Mouse (Mus musculus): ENCODE measurements around the gene Ap1s3. TPM values are rescaled to one million over a fixed set of nuclear protein-coding genes. Genes with fewer than 3 reads are reported as not detected.

Gene Ap1s3
- 1 to 10 TPM; 2.6 to 2.7 TPM for total RNA-seq (2021)

DNA sequence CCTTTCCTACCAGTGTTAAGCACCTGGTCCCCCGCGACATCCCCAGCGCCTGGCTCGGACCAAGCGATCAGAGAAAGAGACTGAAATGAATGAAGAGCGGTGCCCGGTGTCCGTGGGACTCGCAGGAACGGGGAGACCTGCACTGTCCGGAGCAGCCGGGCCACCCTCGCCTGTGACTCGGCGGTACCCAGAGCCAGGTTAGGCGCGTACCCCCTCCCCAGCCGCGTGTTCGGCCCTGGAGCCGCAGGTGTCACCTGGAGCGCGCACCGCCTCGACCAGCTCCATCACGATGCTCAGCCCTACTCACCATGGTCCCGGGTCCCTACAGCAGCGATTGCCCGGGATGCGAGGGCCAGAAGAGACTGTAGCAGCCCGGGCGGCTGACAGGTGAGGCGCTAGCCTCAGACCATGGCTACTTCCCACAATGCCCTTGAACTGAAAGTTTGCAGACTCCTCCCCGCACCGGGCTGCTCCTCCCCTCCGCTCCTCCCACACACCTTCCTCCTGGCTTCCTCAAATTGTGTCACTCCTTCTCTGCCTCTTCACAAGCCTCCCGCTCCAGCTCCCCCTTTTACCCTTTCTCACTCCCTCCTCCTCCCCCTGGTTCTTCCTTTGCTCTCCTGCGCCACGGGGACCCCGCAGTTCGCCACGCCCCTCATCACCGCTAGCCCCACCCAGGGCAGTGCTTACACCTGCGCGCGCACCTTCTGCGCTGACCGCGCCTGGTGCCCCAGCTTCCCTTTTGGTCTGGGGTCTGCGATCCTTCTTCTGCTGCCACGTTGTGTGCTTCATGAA, at the start of gene Ap1s3:
TSS of gene Ap1s3 (minus strand) at position 430 of the 795 bp plus-strand sequence.
- intact Hi-C loops (cut with DNase I): no loop called here
- peak in 1 of 2 experiments; percentile 48 for DNase-seq (ENCODE audit: extremely low spot score in 1 of 2, low spot score in 2 of 2)

- intact Hi-C loops (cut with DNase I): no loop called here
- no peak for DNase-seq (ENCODE audit: extremely low spot score in 1 of 2, low spot score in 2 of 2)
These were observed 42.6 kb upstream of the Ap1s3 start for GRCm38 (mm10) chr1:79714152-79714923.

- DNase-seq (ENCODE audit: extremely low spot score in 1 of 2, low spot score in 2 of 2): no peak
- intact Hi-C loops (cut with DNase I): no loop called here
These were observed 41.3 kb upstream of the Ap1s3 start for GRCm38 (mm10) chr1:79713081-79713480.

- intact Hi-C loops (cut with DNase I): no loop called here
- DNase-seq (ENCODE audit: extremely low spot score in 1 of 2, low spot score in 2 of 2): peak in 1 of 2 experiments; percentile 28
These were observed 39.7 kb upstream of the Ap1s3 start for GRCm38 (mm10) chr1:79711147-79712126.

DNA sequence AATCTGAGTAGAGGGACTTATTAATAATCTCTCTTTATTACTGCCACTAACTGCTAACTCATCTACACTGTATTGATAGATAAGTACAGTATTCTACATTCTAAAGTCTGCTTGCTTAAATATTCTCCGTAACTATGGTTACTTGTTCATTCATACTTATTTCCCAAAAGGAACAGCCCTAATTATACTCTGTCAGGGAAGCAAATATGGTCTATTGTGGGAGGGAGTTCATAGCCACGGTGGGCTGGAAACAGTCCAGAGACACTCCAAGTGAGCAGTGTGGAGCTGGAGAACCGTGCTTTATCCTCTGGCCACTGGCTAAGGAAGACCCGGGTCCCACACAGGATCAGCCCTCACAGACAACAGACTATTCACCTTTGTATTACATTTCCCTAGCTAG, 38.9 kb upstream of the Ap1s3 start:
- DNase-seq (ENCODE audit: extremely low spot score in 1 of 2, low spot score in 2 of 2): no peak
- intact Hi-C loops (cut with DNase I): no loop called here

DNA sequence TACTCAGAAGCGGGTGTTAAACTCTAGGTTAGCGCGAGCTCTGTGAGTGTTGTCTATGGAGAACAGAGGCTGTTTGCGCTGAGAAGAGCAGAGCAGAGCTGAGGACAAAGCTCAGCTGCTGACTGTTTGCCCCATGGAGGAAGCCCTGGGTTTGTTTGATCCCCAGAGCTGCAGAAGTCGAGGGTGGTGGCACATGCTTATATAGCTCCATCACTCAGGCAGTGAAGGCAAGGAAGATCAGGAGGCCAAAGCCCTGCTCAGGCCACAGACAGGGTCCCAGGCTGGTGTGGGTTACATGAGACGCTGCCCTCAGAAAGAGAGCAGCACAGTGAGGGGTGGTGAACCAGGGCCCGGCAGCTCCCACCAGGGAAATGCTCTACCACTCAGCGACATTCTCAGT, 38.4 kb upstream of the Ap1s3 start:
- intact Hi-C loops (cut with DNase I): no loop called here
- DNase-seq (ENCODE audit: extremely low spot score in 1 of 2, low spot score in 2 of 2): no peak

GRCm38 (mm10) chr1:79707383-79707782, 35.6 kb upstream of the Ap1s3 start:
- intact Hi-C loops (cut with DNase I): no loop called here
- no peak for DNase-seq (ENCODE audit: extremely low spot score in 1 of 2, low spot score in 2 of 2)

DNA sequence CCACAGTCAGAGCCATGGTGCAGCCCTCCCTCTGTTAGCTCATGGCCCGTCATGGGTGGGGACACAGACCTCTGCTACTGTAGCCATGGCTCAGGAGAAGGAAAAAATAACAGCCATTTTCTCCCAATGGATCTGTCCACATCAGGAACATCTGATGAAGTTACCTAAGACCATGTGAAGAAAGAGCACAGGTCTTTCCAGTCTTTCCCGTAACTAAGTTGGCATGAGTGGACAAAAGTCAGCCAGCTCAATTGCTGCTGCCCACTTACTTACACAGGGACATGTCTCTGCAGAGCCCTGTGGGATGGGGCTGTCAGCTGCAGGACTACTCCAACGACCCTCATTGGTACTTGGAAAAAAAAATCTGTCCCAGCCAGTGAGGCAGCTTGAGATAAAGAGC, 34.9 kb upstream of the Ap1s3 start:
- intact Hi-C loops (cut with DNase I): no loop called here
- no peak for DNase-seq (ENCODE audit: extremely low spot score in 1 of 2, low spot score in 2 of 2)

GRCm38 (mm10) chr1:79704672-79705071, 32.9 kb upstream of the Ap1s3 start:
- DNase-seq (ENCODE audit: extremely low spot score in 1 of 2, low spot score in 2 of 2): no peak
- intact Hi-C loops (cut with DNase I): no loop called here

- intact Hi-C loops (cut with DNase I): no loop called here
These were observed 31.7 kb upstream of the Ap1s3 start for GRCm38 (mm10) chr1:79703520-79703919.

GRCm38 (mm10) chr1:79698506-79698905, 26.7 kb upstream of the Ap1s3 start:
- intact Hi-C loops (cut with DNase I): no loop called here
- DNase-seq (ENCODE audit: extremely low spot score in 1 of 2, low spot score in 2 of 2): no peak

More at GRCm38 (mm10) chr1:79703520-79703919, 31.7 kb upstream of the Ap1s3 start:
- no peak for DNase-seq (ENCODE audit: extremely low spot score in 1 of 2, low spot score in 2 of 2)

DNA sequence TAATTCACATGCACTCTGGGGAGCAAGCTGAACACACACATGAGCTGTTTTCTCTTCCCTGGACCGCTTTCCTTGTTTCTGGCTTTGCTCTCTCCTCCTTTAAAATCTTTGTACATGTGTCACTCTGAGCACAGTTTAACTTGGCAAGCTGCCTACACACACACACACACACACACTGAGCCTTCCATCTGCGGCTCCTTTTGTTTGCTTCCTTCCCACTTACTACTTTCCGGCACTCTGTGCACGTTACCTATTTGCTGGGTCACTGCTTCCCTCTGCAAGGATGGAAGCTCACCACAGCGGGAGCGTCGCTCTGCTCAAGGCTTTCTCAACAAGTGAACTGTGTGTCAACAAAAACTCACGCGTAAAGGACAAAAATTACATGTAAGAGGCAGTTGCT, 25.6 kb upstream of the Ap1s3 start:
- peak; percentile 23 to 55 for DNase-seq (ENCODE audit: extremely low spot score in 1 of 2, low spot score in 2 of 2)
- intact Hi-C loops (cut with DNase I): no loop called here

GRCm38 (mm10) chr1:79696933-79697332, 25.2 kb upstream of the Ap1s3 start:
- intact Hi-C loops (cut with DNase I): no loop called here
- no peak for DNase-seq (ENCODE audit: extremely low spot score in 1 of 2, low spot score in 2 of 2)

GRCm38 (mm10) chr1:79692482-79692881, 20.7 kb upstream of the Ap1s3 start:
- intact Hi-C loops (cut with DNase I): no loop called here
- DNase-seq (ENCODE audit: extremely low spot score in 1 of 2, low spot score in 2 of 2): no peak

DNA sequence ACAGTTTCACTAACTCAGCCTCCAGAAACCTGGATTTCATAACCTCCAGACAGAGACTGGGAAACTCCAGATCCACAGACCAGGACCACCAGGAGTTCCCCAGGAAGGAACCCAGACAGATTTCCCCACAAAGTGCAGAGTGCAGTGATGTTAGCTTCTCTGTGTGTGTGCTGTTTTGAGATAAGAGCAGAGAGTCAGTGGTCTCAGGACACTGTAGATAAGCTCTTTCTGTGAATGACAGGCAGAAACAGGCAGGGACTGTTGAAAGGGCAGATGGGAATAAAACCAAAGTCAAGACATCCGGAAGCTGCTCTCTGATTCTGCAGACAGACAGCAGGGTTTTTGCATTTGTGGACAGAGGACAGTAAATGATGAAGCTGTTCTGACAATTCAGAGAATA, 15.5 kb upstream of the Ap1s3 start:
- intact Hi-C loops (cut with DNase I): loop anchor here (10.0 kb wide), 1 partner anchor 1162 kb away; no protein-coding TSS in a partner anchor
- DNase-seq (ENCODE audit: extremely low spot score in 1 of 2, low spot score in 2 of 2): no peak

DNA sequence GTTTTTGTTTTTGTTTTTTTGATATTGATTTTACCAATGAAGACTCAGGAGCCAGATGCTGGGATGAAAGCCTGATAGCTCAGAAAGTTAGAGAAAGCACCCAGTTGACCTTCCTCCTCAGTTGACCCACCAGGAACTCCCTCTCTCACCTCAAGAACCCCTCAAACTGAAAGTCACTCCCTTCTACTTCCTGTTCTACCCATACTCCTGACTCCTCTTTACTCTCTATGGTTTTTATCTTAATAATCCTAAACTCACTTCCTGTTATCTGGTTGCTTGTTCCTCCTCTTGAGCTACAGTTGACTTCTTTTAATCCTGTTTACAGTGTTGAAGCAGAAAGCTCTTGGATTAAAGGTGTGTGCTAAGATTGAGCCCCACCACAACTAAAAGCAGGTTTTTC, 12.3 kb upstream of the Ap1s3 start:
- intact Hi-C loops (cut with DNase I): loop anchor here (10.0 kb wide), 1 partner anchor 1159 kb away; no protein-coding TSS in a partner anchor
- no peak for DNase-seq (ENCODE audit: extremely low spot score in 1 of 2, low spot score in 2 of 2)

DNA sequence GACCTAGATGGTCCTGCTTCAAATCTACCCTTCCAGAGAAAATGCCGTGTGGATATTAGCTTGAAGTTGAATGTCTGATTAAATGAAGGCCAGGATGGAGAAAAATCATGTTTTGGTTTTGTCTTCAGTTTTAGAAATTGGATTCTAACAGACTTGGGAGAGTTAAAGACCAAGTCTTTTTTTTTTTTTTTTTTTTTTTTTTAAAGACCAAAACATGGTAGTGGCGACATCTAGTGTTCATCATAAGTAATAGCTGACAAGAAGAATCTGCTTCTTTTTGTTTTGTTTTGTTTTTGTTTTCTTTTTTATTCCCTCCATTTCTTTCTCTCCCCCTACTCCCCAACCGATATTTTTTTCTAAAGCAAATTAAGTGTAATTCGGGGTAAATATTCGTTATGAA, 11.2 kb upstream of the Ap1s3 start:
- DNase-seq (ENCODE audit: extremely low spot score in 1 of 2, low spot score in 2 of 2): no peak
- intact Hi-C loops (cut with DNase I): loop anchor here (2.0 to 10.0 kb wide), 2 partner anchors 958 to 1158 kb away; no protein-coding TSS in a partner anchor

DNA sequence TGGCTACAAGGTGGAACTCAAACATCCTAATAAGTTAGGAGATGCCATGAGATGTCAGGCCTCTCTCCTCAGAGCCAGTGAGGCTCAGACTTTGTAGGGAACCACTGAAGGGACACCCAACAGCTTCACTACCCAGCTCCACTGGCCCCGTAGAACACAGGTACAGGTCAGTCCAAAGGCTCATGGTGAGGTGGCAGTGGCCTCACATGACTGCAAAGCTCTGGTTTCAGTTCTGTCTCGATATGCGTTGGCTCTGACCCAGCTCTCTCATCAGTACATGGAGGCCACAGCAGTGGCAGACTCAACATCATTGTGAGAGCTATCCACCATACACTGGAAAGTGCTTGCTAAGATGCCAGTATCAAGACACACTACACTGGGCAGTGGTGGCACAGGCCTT, 9.0 kb upstream of the Ap1s3 start:
- no peak for DNase-seq (ENCODE audit: extremely low spot score in 1 of 2, low spot score in 2 of 2)
- intact Hi-C loops (cut with DNase I): loop anchor here (10.0 kb wide), 1 partner anchor 1156 kb away; no protein-coding TSS in a partner anchor
